Mouse (Mus musculus): Measurements from ENCODE around the gene Sparcl1. TPM values are rescaled to one million over a fixed set of nuclear protein-coding genes. Genes with fewer than 3 reads are reported as not detected.

The Sparcl1 gene
- total RNA-seq (2021): 113 and 137 TPM in 2 replicates
- long read RNA-seq, experiment 1, transcript Sparcl1-201 (11 exons, 2,759 nt): major isoform, 49 of 57 reads
- long read RNA-seq, experiment 1, partial matches to known transcripts: 6 of 57 reads
- long read RNA-seq, experiment 1, other reads (novel, unspliced or antisense): 2 of 57 reads
- long read RNA-seq, experiment 2, transcript Sparcl1-201 (11 exons, 2,759 nt): major isoform, 39 of 50 reads
- long read RNA-seq, experiment 2, partial matches to known transcripts: 6 of 50 reads
- long read RNA-seq, experiment 2, other reads (novel, unspliced or antisense): 5 of 50 reads

- no peak for DNase-seq
These were observed at the start of gene Sparcl1 for GRCm38 (mm10) chr5:104113491-104114172. Sparcl1 (minus strand) TSS chr5:104113733.

GRCm38 (mm10) chr5:104161390-104161789 is 47.9 kb upstream of the Sparcl1 start:
- DNase-seq: peak; percentile 30

- no peak for DNase-seq
These were observed 47.0 kb upstream of the Sparcl1 start for GRCm38 (mm10) chr5:104160581-104160980.

GRCm38 (mm10) chr5:104158332-104159052 is 45.0 kb upstream of the Sparcl1 start:
- peak; percentile 62 for DNase-seq

- no peak for DNase-seq
These were observed 44.2 kb upstream of the Sparcl1 start for GRCm38 (mm10) chr5:104157701-104158100.

- peak; percentile 69 for DNase-seq
These were observed 36.7 kb upstream of the Sparcl1 start for GRCm38 (mm10) chr5:104150196-104150595.

- DNase-seq: peak; percentile 76
These were observed 35.8 kb upstream of the Sparcl1 start for GRCm38 (mm10) chr5:104149349-104149748.

GRCm38 (mm10) chr5:104144057-104144456 is 30.5 kb upstream of the Sparcl1 start:
- no peak for DNase-seq

- DNase-seq: no peak
These were observed 27.5 kb upstream of the Sparcl1 start for GRCm38 (mm10) chr5:104141067-104141466.

GRCm38 (mm10) chr5:104137920-104138541 is 24.5 kb upstream of the Sparcl1 start:
- no peak for DNase-seq

- no peak for DNase-seq
These were observed 20.2 kb upstream of the Sparcl1 start for GRCm38 (mm10) chr5:104133752-104134151.

GRCm38 (mm10) chr5:104131544-104131943 is 18.0 kb upstream of the Sparcl1 start:
- peak; percentile 80 for DNase-seq

GRCm38 (mm10) chr5:104130891-104131290 is 17.4 kb upstream of the Sparcl1 start:
- no peak for DNase-seq

GRCm38 (mm10) chr5:104128281-104129031 is 14.9 kb upstream of the Sparcl1 start:
- no peak for DNase-seq

GRCm38 (mm10) chr5:104127351-104127750 is 13.8 kb upstream of the Sparcl1 start:
- DNase-seq: no peak

GRCm38 (mm10) chr5:104126561-104127320 is 13.2 kb upstream of the Sparcl1 start:
- DNase-seq: no peak

GRCm38 (mm10) chr5:104124016-104124658 is 10.6 kb upstream of the Sparcl1 start:
- DNase-seq: no peak

- no peak for DNase-seq
These were observed 2.4 kb upstream of the Sparcl1 start for GRCm38 (mm10) chr5:104115890-104116289.

- peak; percentile 74 for DNase-seq
These were observed 1.6 kb upstream of the Sparcl1 start for GRCm38 (mm10) chr5:104115118-104115517.

GRCm38 (mm10) chr5:104112511-104112910 is 1.0 kb downstream of the Sparcl1 start:
- DNase-seq: no peak
